Mouse (Mus musculus): ENCODE results near the gene Eif4h. TPM values are rescaled to one million over a fixed set of nuclear protein-coding genes. Genes with fewer than 3 reads are reported as not detected.

Eif4h gene
- polyA plus RNA-seq, 1 experiment from 2014 or later, result 344 TPM

DNA sequence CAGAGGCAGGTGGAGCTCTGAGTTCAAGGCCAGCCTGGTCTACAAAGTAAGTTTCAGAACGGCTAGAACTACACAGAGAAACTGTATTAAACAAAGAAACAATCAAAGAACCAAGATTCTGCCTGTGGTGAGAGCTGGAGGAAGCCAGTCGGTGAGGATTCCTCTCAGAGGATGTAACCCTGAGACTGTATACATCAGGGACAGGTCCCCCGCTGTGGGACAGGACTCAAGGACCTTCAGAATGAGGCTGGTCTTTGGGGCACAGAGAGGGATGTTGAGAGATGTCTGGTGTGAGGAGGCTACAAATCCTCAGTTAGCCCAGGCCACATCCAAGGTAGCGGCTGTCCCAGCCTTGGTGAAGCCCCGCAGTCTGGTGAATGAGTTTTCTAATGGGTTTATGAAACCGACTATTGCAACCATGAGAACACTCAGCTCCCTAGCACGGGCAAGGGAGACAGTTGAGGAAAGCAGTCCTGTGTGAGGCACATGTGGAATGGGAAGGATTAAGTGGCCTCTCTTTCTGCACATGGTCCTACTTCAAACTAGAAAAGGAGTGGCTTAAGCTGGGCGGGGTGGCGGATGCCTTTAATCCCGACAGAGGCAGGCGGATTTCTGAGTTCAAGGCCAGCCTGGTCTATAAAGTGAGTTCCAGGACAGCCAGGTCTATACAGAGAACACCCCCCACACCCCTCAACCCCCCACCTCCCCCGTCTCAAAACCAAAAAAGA, 29.2 kb downstream of the Eif4h start:
- ATAC-seq (replicated peaks; ENCODE audit: insufficient number of reproducible peaks, low FRiP score, low TSS enrichment), result no peak
- Histone ChIP-seq H3K36me3 (ENCODE audit: control insufficient read depth, insufficient read depth, low read length) (no peaks in the 10 kb centered on the region), H3K4me3 (ENCODE audit: low read depth, low read length) (no peak overlapping the region), H3K9ac (ENCODE audit: low read depth, low read length) (no peak overlapping the region), H3K9me3 (replicated peaks; ENCODE audit: control insufficient read depth, low read length) (no peaks in the 10 kb centered on the region), H3K4me2 (no peak overlapping the region), H3K27me3 (ENCODE audit: control insufficient read depth, insufficient read depth, low read length) (no peaks in the 10 kb centered on the region), H3K27ac (ENCODE audit: low read depth, low read length) (no peak overlapping the region), H3K4me1 (ENCODE audit: control insufficient read depth, insufficient read depth, low read length) (no peaks in the 10 kb centered on the region)
- whole genome bisulfite sequencing (ENCODE audit: insufficient replicate concordance), result 78% methylated on average over 12 of the region's 12 CpGs

- H3K27me3 ChIP-seq (ENCODE audit: control insufficient read depth, insufficient read depth, low read length), result no peaks in the 10 kb centered on the region
- H3K27ac ChIP-seq (ENCODE audit: low read depth, low read length), result no peak overlapping the region
- H3K9ac ChIP-seq (ENCODE audit: low read depth, low read length), result no peak overlapping the region
- ATAC-seq (replicated peaks; ENCODE audit: insufficient number of reproducible peaks, low FRiP score, low TSS enrichment), result no peak
- WGBS (ENCODE audit: insufficient replicate concordance), result 66% methylated on average over 5 of the region's 5 CpGs
- H3K4me2 ChIP-seq, result no peak overlapping the region
- no peaks in the 10 kb centered on the region; the same call in 1 of the 2 replicates for H3K36me3 ChIP-seq (ENCODE audit: control insufficient read depth, insufficient read depth, low read length)
- no peaks in the 10 kb centered on the region for H3K9me3 ChIP-seq (replicated peaks; ENCODE audit: control insufficient read depth, low read length)
- no peak overlapping the region for H3K4me3 ChIP-seq (ENCODE audit: low read depth, low read length)
- no peaks in the 10 kb centered on the region for H3K4me1 ChIP-seq (ENCODE audit: control insufficient read depth, insufficient read depth, low read length)
Observed at GRCm38 (mm10) chr5:134607121-134607520, 32.2 kb downstream of the Eif4h start.

DNA sequence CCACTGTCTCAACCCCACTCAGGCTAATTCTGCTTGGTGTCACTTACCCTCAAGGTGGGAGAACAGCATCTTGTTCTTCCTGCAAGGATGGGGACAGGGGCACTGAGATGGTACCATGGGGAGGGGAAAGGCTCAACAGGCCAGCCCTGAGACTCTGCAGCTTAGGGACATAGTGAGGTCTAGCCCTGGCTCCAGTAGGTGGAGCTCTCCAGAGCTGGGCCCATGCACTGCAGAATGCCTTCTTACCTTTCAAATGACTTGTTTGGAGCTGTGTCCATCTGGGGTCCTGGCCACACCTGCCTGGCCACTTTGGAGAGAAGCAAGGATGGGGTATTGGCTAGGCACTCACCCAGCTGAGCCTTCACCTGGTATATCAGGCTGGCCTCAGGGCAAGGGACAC, 33.0 kb downstream of the Eif4h start:
- H3K27ac ChIP-seq (ENCODE audit: low read depth, low read length), result no peak overlapping the region
- no peak for ATAC-seq (replicated peaks; ENCODE audit: insufficient number of reproducible peaks, low FRiP score, low TSS enrichment)

DNA sequence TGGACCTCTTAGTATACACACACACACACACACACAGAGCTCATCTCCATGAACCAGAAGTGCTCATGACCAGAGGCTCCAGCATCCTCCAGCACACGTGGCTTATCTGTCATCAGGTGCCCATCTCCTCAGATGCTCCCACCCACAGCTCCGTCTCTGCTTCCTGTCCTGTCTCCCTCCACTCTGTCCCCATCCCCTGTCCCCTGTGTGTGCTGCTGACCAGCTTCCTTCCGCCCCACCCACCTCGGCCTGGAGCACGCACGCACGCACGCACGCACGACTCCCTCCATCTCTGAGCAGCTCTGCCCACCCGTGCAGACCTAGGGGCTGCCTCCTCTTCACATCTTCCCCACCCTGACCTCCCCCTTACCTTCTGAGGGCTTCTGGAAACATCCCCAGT, 34.9 kb downstream of the Eif4h start:
- WGBS (ENCODE audit: insufficient replicate concordance), result 69% methylated on average over 11 of the region's 11 CpGs
- Histone ChIP-seq H3K27me3 (ENCODE audit: control insufficient read depth, insufficient read depth, low read length) (no peaks in the 10 kb centered on the region), H3K4me1 (ENCODE audit: control insufficient read depth, insufficient read depth, low read length) (no peaks in the 10 kb centered on the region), H3K4me3 (ENCODE audit: low read depth, low read length) (no peak overlapping the region), H3K36me3 (ENCODE audit: control insufficient read depth, insufficient read depth, low read length) (peaks cover 2% of the 10 kb centered on the region; the same call in 1 of the 2 replicates), H3K4me2 (no peak overlapping the region), H3K9me3 (replicated peaks; ENCODE audit: control insufficient read depth, low read length) (no peaks in the 10 kb centered on the region), H3K9ac (ENCODE audit: low read depth, low read length) (no peak overlapping the region), H3K27ac (ENCODE audit: low read depth, low read length) (no peak overlapping the region)
- no peak for ATAC-seq (replicated peaks; ENCODE audit: insufficient number of reproducible peaks, low FRiP score, low TSS enrichment)

More for the DNA sequence above, 33.0 kb downstream of the Eif4h start:
- Histone ChIP-seq H3K4me2 (no peak overlapping the region), H3K4me1 (ENCODE audit: control insufficient read depth, insufficient read depth, low read length) (no peaks in the 10 kb centered on the region), H3K9me3 (replicated peaks; ENCODE audit: control insufficient read depth, low read length) (no peaks in the 10 kb centered on the region), H3K36me3 (ENCODE audit: control insufficient read depth, insufficient read depth, low read length) (no peaks in the 10 kb centered on the region; the same call in 1 of the 2 replicates), H3K9ac (ENCODE audit: low read depth, low read length) (no peak overlapping the region), H3K27me3 (ENCODE audit: control insufficient read depth, insufficient read depth, low read length) (no peaks in the 10 kb centered on the region), H3K4me3 (ENCODE audit: low read depth, low read length) (no peak overlapping the region)

DNA sequence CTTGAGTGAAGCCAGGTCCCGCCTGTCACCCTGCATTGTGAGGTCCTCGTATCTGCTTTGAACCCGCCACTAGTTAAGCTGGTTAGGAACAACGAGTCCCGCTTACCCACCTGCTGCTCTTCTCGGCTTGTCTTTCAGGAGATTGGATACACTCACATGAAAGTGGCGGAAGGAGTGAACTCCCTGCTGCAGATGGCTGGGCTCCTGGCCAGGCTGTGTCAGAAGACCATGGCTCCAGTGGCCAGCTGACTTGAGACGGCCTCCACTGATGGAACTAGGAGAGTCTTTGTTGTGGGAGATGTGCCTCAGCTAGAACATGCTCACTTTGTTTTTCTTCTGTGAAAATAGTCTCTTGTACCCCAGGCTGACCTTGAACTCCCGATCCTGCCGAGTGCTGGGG, 41.6 kb downstream of the Eif4h start:
- Histone ChIP-seq H3K4me1 (ENCODE audit: control insufficient read depth, insufficient read depth, low read length) (0 out of 2 replicates have a peak, but pooled peaks cover 3% of the 10 kb centered on the region), H3K27ac (ENCODE audit: low read depth, low read length) (no peak overlapping the region), H3K4me2 (no peak overlapping the region), H3K4me3 (ENCODE audit: low read depth, low read length) (no peak overlapping the region), H3K9me3 (replicated peaks; ENCODE audit: control insufficient read depth, low read length) (no peaks in the 10 kb centered on the region), H3K36me3 (ENCODE audit: control insufficient read depth, insufficient read depth, low read length) (peaks cover 28% of the 10 kb centered on the region), H3K9ac (ENCODE audit: low read depth, low read length) (no peak overlapping the region), H3K27me3 (ENCODE audit: control insufficient read depth, insufficient read depth, low read length) (no peaks in the 10 kb centered on the region)
- ATAC-seq (replicated peaks; ENCODE audit: insufficient number of reproducible peaks, low FRiP score, low TSS enrichment), result no peak
- 89% methylated on average over 10 of the region's 10 CpGs for WGBS (ENCODE audit: insufficient replicate concordance)

- Histone ChIP-seq H3K27me3 (ENCODE audit: control insufficient read depth, insufficient read depth, low read length) (no peaks in the 10 kb centered on the region), H3K36me3 (ENCODE audit: control insufficient read depth, insufficient read depth, low read length) (peaks cover 29% of the 10 kb centered on the region), H3K4me2 (no peak overlapping the region), H3K4me3 (ENCODE audit: low read depth, low read length) (no peak overlapping the region), H3K27ac (ENCODE audit: low read depth, low read length) (no peak overlapping the region), H3K9me3 (replicated peaks; ENCODE audit: control insufficient read depth, low read length) (no peaks in the 10 kb centered on the region), H3K4me1 (ENCODE audit: control insufficient read depth, insufficient read depth, low read length) (0 out of 2 replicates have a peak, but pooled peaks cover 3% of the 10 kb centered on the region), H3K9ac (ENCODE audit: low read depth, low read length) (no peak overlapping the region)
- no peak for ATAC-seq (replicated peaks; ENCODE audit: insufficient number of reproducible peaks, low FRiP score, low TSS enrichment)
- WGBS (ENCODE audit: insufficient replicate concordance), result 70% methylated on average over 9 of the region's 9 CpGs
Observed at GRCm38 (mm10) chr5:134593093-134593492, 46.2 kb downstream of the Eif4h start.

DNA sequence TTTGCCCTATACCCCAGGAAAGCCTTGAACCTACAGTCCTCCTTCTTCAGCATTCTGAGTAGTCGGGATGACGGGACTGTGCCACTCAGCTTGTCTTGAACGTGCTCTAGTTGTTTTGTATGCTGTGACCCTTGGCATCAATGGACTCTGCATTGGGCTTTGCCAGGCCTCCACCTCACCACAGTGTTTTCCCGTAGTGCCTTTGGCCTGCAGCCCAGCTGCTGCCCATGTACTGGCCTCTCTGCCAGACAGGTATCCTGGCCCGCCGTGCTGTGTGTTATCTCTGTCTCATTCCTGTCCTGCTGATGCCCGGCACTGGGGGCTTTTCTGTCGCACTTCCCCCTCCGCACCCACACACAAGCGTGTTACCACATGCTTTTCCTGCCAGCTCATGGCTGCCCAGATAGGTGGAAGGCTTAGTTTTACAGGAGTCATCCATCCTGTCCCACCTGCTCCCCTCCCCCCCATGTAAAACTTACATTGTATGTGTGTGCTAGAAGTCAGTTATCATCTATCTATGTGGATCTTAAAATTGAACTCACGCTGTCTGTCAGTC, 47.2 kb downstream of the Eif4h start:
- Histone ChIP-seq H3K4me3 (ENCODE audit: low read depth, low read length) (no peak overlapping the region), H3K27me3 (ENCODE audit: control insufficient read depth, insufficient read depth, low read length) (no peaks in the 10 kb centered on the region), H3K4me1 (ENCODE audit: control insufficient read depth, insufficient read depth, low read length) (0 out of 2 replicates have a peak, but pooled peaks cover 3% of the 10 kb centered on the region), H3K36me3 (ENCODE audit: control insufficient read depth, insufficient read depth, low read length) (peaks cover 29% of the 10 kb centered on the region), H3K4me2 (no peak overlapping the region), H3K9ac (ENCODE audit: low read depth, low read length) (no peak overlapping the region), H3K9me3 (replicated peaks; ENCODE audit: control insufficient read depth, low read length) (no peaks in the 10 kb centered on the region), H3K27ac (ENCODE audit: low read depth, low read length) (no peak overlapping the region)
- 88% methylated on average over 11 of the region's 11 CpGs for WGBS (ENCODE audit: insufficient replicate concordance)
- no peak; the same call in 1 of the 2 replicates for ATAC-seq (replicated peaks; ENCODE audit: insufficient number of reproducible peaks, low FRiP score, low TSS enrichment)

DNA sequence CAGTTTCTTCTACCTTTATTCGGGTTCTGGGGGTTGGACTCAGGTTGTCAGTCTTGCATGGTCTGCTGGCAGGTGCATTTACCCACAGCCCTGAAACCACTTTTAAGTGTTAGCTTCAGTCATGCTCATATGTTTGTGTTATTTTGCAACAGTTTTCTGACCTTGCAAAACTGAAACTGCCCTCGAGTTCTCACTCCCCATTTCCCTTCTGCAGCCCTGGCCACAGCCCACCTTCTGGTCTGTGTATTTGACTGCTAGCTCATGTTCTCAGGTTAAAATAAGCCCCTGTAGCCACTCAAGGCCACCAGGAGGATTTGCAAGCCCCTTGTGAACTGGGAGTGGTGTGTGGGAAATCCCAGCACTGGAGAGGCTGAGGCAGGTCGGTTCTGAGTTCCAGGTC, 49.4 kb downstream of the Eif4h start:
- no peak overlapping the region for H3K27ac ChIP-seq (ENCODE audit: low read depth, low read length)
- H3K27me3 ChIP-seq (ENCODE audit: control insufficient read depth, insufficient read depth, low read length), result no peaks in the 10 kb centered on the region
- H3K9me3 ChIP-seq (replicated peaks; ENCODE audit: control insufficient read depth, low read length), result no peaks in the 10 kb centered on the region
- no peak overlapping the region for H3K4me3 ChIP-seq (ENCODE audit: low read depth, low read length)
- H3K9ac ChIP-seq (ENCODE audit: low read depth, low read length), result no peak overlapping the region
- 79% methylated on average over 3 of the region's 3 CpGs for WGBS (ENCODE audit: insufficient replicate concordance)
- peaks cover 17% of the 10 kb centered on the region for H3K36me3 ChIP-seq (ENCODE audit: control insufficient read depth, insufficient read depth, low read length)
- H3K4me2 ChIP-seq, result no peak overlapping the region
- ATAC-seq (replicated peaks; ENCODE audit: insufficient number of reproducible peaks, low FRiP score, low TSS enrichment), result no peak
- no peaks in the 10 kb centered on the region for H3K4me1 ChIP-seq (ENCODE audit: control insufficient read depth, insufficient read depth, low read length)

DNA sequence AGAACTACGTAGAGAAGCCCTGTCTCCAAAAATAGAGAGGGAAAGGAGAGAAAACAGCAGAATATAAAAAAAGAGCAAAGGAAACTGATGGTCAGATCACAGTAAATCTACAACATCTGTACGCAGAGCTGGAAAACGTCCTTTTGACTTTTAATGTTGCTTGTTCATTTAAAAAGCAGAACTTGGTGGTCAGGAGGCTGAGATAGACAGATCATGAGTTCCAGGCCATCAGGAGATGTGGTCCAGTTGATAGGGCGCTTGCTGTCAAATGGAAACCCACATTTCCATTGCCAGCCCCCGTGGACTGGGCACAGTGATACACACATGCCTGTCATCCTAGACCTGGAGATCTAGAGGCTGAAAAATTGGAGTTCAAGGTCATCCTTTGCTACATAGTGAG, 54.5 kb downstream of the Eif4h start:
- 82% methylated on average over 5 of the region's 5 CpGs for WGBS (ENCODE audit: insufficient replicate concordance)
- Histone ChIP-seq H3K4me1 (ENCODE audit: control insufficient read depth, insufficient read depth, low read length) (0 out of 2 replicates have a peak, but pooled peaks cover 5% of the 10 kb centered on the region), H3K36me3 (ENCODE audit: control insufficient read depth, insufficient read depth, low read length) (no peaks in the 10 kb centered on the region; the same call in 1 of the 2 replicates), H3K4me3 (ENCODE audit: low read depth, low read length) (no peak overlapping the region), H3K4me2 (no peak overlapping the region), H3K27ac (ENCODE audit: low read depth, low read length) (no peak overlapping the region), H3K9me3 (replicated peaks; ENCODE audit: control insufficient read depth, low read length) (no peaks in the 10 kb centered on the region), H3K9ac (ENCODE audit: low read depth, low read length) (no peak overlapping the region), H3K27me3 (ENCODE audit: control insufficient read depth, insufficient read depth, low read length) (no peaks in the 10 kb centered on the region)
- no peak for ATAC-seq (replicated peaks; ENCODE audit: insufficient number of reproducible peaks, low FRiP score, low TSS enrichment)

All from heart, embryonic 11.5 days (tissue).